Mouse (Mus musculus) kidney, postnatal 0 days (tissue): ENCODE measurements around the gene Myh7b. TPM values are rescaled to one million over a fixed set of nuclear protein-coding genes. Genes with fewer than 3 reads are reported as not detected.

Experiments used
- ATAC-seq: fragments of 200-750 bp; cut with Nextera tagmentation; replicated peaks from 2 replicates; pipeline ENCODE4 v1.8.0; 2017; ENCODE audit warnings: low read depth, moderate number of reproducible peaks, moderate TSS enrichment, moderate library complexity; ENCODE audit not compliant: low FRiP score
- DNase-seq: peaks from one replicate; pipeline ENCODE4 v3.0.0-alpha.2; 2016; ENCODE audit warnings: low spot score
- H3K27ac ChIP-seq: fragments of 300-500 bp; sonication (generic); 2 replicates; pipeline ENCODE4 v1.5.1; 2014; ENCODE audit warnings: mild to moderate bottlenecking
- H3K27me3 ChIP-seq: fragments of 300-500 bp; sonication (generic); 2 replicates; pipeline ENCODE4 v1.6.1; 2014; ENCODE audit warnings: low read length, mixed read lengths; ENCODE audit not compliant: insufficient read depth
- H3K36me3 ChIP-seq: fragments of 300-500 bp; sonication (generic); 2 replicates; pipeline ENCODE4 v1.6.1; 2014; ENCODE audit warnings: low read length, mixed read lengths; ENCODE audit not compliant: insufficient read depth
- H3K4me1 ChIP-seq: fragments of 300-500 bp; sonication (generic); replicated peaks from 2 replicates; pipeline ENCODE4 v1.6.1; 2014; ENCODE audit warnings: antibody characterized with exemption, low read length, mixed read lengths; ENCODE audit not compliant: insufficient read depth
- H3K4me2 ChIP-seq: fragments of 300-500 bp; sonication (generic); 2 replicates; pipeline ENCODE4 v1.6.1; 2014; ENCODE audit warnings: mild to moderate bottlenecking, low read length, moderate library complexity, mixed read lengths
- H3K4me3 ChIP-seq: fragments of 300-500 bp; sonication (generic); replicated peaks from 2 replicates; pipeline ENCODE4 v1.5.1; 2014; ENCODE audit warnings: low read depth, low read length
- H3K9ac ChIP-seq: fragments of 300-500 bp; sonication (generic); 2 replicates; pipeline ENCODE4 v1.6.1; 2014; ENCODE audit warnings: low read depth, low read length
- H3K9me3 ChIP-seq: fragments of 300-500 bp; sonication (generic); replicated peaks from 2 replicates; pipeline ENCODE4 v1.6.1; 2016; ENCODE audit warnings: low read length, inconsistent platforms, mixed read lengths
- CTCF ChIP-seq: IDR thresholded peaks from 2 replicates; pipeline ENCODE4 v1.5.1; 2016; ENCODE audit warnings: antibody characterized with exemption, low read depth, mild to moderate bottlenecking, moderate library complexity
- WGBS: fragments of 180-500 bp; shearing (Covaris S2); extraction: QIAGEN DNeasy Blood & Tissue Kit; methylation state at CpG from one replicate; pipeline ENCODE4 v1.1.7; 2014; 5-methylcytosine and 5-hydroxymethylcytosine counted together
- polyA plus RNA-seq: library from polyadenylated mRNA; unstranded; fragments of >200 nt; fragmentation: Nextera tagmentation; extraction: Ambion mirVana; gene quantifications from 2 replicates; pipeline ENCODE4 v1.2.1, GENCODE M21; 2015

Gene Myh7b
- polyA plus RNA-seq, 1 experiment from 2014 or later: 0.47 TPM

- no peak for ATAC-seq
- H3K27me3 ChIP-seq: no peaks in the 10 kb centered on the region
- no peak for TF ChIP-seq CTCF
- H3K9ac ChIP-seq: no peak overlapping the region
- no peak overlapping the region for H3K27ac ChIP-seq
- no peak overlapping the region for H3K4me3 ChIP-seq
- H3K4me1 ChIP-seq: peaks cover 2% of the 10 kb centered on the region
- H3K4me2 ChIP-seq: no peak overlapping the region
- no peaks in the 10 kb centered on the region for H3K9me3 ChIP-seq
- 78% methylated on average over 6 of the region's 6 CpGs for WGBS
- H3K36me3 ChIP-seq: no peaks in the 10 kb centered on the region
- no peak for DNase-seq
Measured at GRCm38 (mm10) chr2:155623996-155624395, 13.0 kb downstream of the Myh7b start.

GRCm38 (mm10) chr2:155624730-155625129 is 13.7 kb downstream of the Myh7b start:
- no peaks in the 10 kb centered on the region for H3K27me3 ChIP-seq
- WGBS: 43% methylated on average over 10 of the region's 10 CpGs

GRCm38 (mm10) chr2:155626277-155626676 is 15.3 kb downstream of the Myh7b start:
- peaks cover 5% of the 10 kb centered on the region; the same call in 1 of the 2 replicates for H3K27me3 ChIP-seq
- H3K4me3 ChIP-seq: no peak overlapping the region
- no peak overlapping the region for H3K27ac ChIP-seq
- TF ChIP-seq CTCF: no peak
- no peak for ATAC-seq
- WGBS: 39% methylated on average over 15 of the region's 15 CpGs
- no peaks in the 10 kb centered on the region for H3K9me3 ChIP-seq
- no peak overlapping the region for H3K4me2 ChIP-seq
- no peak overlapping the region for H3K9ac ChIP-seq
- no peak for DNase-seq
- peaks cover 8% of the 10 kb centered on the region for H3K4me1 ChIP-seq
- H3K36me3 ChIP-seq: no peaks in the 10 kb centered on the region

More at GRCm38 (mm10) chr2:155624730-155625129, 13.7 kb downstream of the Myh7b start:
- ATAC-seq: no peak
- Histone ChIP-seq H3K36me3 (no peaks in the 10 kb centered on the region), H3K4me2 (no peak overlapping the region), H3K27ac (no peak overlapping the region), H3K4me3 (no peak overlapping the region), H3K4me1 (peaks cover 8% of the 10 kb centered on the region), H3K9ac (no peak overlapping the region), H3K9me3 (no peaks in the 10 kb centered on the region)
- DNase-seq: peak; percentile 81
- TF ChIP-seq CTCF: peak; percentile 73

- Histone ChIP-seq H3K4me3 (no peak overlapping the region), H3K4me1 (peaks cover 8% of the 10 kb centered on the region), H3K4me2 (no peak overlapping the region), H3K27ac (no peak overlapping the region), H3K9ac (no peak overlapping the region), H3K36me3 (no peaks in the 10 kb centered on the region), H3K9me3 (no peaks in the 10 kb centered on the region), H3K27me3 (peaks cover 5% of the 10 kb centered on the region; the same call in 1 of the 2 replicates)
- DNase-seq (peak; percentile 75), ATAC-seq (no peak)
- peak; percentile 89 for TF ChIP-seq CTCF
- WGBS: 59% methylated on average over 21 of the region's 21 CpGs
Measured at GRCm38 (mm10) chr2:155627030-155627738, 16.2 kb downstream of the Myh7b start.

- 94% methylated on average over 9 of the region's 9 CpGs for WGBS
- Histone ChIP-seq H3K27ac (no peak overlapping the region), H3K4me3 (no peak overlapping the region), H3K36me3 (peaks cover 2% of the 10 kb centered on the region; the same call in 1 of the 2 replicates), H3K4me2 (no peak overlapping the region), H3K27me3 (peaks cover 5% of the 10 kb centered on the region; the same call in 1 of the 2 replicates), H3K9me3 (no peaks in the 10 kb centered on the region), H3K9ac (no peak overlapping the region), H3K4me1 (peaks cover 8% of the 10 kb centered on the region)
- DNase-seq (no peak), ATAC-seq (no peak)
- no peak for TF ChIP-seq CTCF
Measured at GRCm38 (mm10) chr2:155628112-155628511, 17.1 kb downstream of the Myh7b start.

GRCm38 (mm10) chr2:155628519-155628918 is 17.5 kb downstream of the Myh7b start:
- WGBS: 88% methylated on average over 13 of the region's 13 CpGs
- Histone ChIP-seq H3K4me3 (no peak overlapping the region), H3K27me3 (peaks cover 5% of the 10 kb centered on the region; the same call in 1 of the 2 replicates), H3K4me1 (peaks cover 8% of the 10 kb centered on the region), H3K27ac (no peak overlapping the region), H3K9ac (no peak overlapping the region), H3K9me3 (no peaks in the 10 kb centered on the region), H3K4me2 (no peak overlapping the region), H3K36me3 (peaks cover 2% of the 10 kb centered on the region; the same call in 1 of the 2 replicates)
- no peak for ATAC-seq
- TF ChIP-seq CTCF: no peak
- no peak for DNase-seq
